Mouse (Mus musculus) thymus, postnatal 0 days (tissue): ENCODE measurements at regions not wholly inside any gene's neighbourhood (a gene's known extent, or its start where the extent isn't known, plus 50 kb on each side); places are given as distances from the start of the nearest gene placed in this dataset.

Source experiments
- DNase-seq: peaks from one replicate; pipeline ENCODE4 v3.0.0-alpha.2; 2015; ENCODE audit warnings: low spot score

- DNase-seq: peak; percentile 78
These were observed 86.3 kb downstream of the D16Ertd472e start for GRCm38 (mm10) chr16:78490245-78490644.

- DNase-seq: no peak
These were observed 86.9 kb downstream of the D16Ertd472e start for GRCm38 (mm10) chr16:78489604-78490003.

DNA sequence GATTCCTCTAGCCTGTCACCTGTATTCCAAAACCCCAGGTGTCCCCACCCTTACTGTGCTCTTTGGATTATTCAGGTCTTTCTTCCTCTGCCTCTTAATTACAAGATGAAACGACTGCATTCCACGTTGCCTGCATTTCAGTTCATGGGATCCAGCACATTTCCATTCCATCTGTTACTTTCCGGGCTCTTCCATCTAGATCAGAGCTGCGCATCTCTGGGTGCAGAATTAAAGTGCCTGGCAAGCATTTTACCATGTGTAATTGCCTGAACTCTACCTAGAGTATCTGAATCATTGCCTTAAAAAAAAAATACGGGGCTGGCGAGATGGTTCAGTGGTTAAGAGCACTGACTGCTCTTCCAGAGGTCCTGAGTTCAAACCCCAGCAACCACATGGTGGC, 90.0 kb downstream of the D16Ertd472e start:
- DNase-seq: no peak

GRCm38 (mm10) chr16:78484319-78484718, 92.2 kb downstream of the D16Ertd472e start:
- no peak for DNase-seq

DNA sequence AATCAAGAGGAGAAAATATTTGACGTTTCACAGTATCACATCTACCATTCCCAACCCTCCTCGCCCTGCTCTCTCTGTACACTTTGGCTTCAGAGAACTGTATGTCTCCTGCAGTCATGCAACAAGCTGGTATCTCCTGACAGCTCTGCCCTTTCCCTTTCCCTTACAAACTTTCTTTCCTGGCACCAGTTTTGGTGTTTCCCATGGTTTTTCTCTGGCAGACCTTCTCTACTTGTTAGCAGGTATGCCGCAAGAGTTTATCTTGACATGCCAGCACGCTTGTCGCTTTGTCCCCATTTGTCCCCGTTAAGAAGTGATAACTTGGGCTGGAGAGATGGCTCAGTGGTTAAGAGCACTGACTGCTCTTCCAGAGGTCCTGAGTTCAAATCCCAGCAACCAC, 94.9 kb downstream of the D16Ertd472e start:
- no peak for DNase-seq

DNA sequence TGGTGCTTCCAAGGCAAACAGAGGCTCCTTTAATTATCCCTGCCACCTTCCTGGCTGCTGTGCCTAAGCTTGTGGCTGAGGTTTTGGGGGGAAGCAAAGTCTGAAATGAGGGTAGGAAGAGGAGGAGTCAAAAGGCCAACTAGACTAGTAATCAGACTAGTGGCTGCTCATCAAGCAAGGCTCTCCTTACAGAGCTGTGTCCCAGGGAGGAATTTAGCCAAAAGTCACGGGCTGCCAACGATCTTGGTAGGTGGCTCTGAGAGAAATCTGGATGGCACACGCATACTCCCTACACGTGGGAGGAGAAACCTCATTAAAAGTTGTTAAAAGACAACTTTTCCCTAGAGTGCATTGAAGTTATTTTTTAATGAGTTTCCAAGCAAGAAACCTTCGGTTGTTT, 95.4 kb downstream of the D16Ertd472e start:
- DNase-seq: no peak

- DNase-seq: no peak
These were observed 96.2 kb downstream of the D16Ertd472e start for GRCm38 (mm10) chr16:78480261-78480660.

GRCm38 (mm10) chr16:78473456-78473855, 96.5 kb upstream of the Btg3 start:
- no peak for DNase-seq

GRCm38 (mm10) chr16:78459996-78460395, 83.0 kb upstream of the Btg3 start:
- DNase-seq: no peak

GRCm38 (mm10) chr16:78457731-78458151, 80.7 kb upstream of the Btg3 start:
- DNase-seq: no peak

- no peak for DNase-seq
These were observed 79.4 kb upstream of the Btg3 start for GRCm38 (mm10) chr16:78456345-78456744.

GRCm38 (mm10) chr16:78454509-78454908, 77.5 kb upstream of the Btg3 start:
- DNase-seq: no peak

GRCm38 (mm10) chr16:78452303-78452702, 75.3 kb upstream of the Btg3 start:
- peak; percentile 88 for DNase-seq

DNA sequence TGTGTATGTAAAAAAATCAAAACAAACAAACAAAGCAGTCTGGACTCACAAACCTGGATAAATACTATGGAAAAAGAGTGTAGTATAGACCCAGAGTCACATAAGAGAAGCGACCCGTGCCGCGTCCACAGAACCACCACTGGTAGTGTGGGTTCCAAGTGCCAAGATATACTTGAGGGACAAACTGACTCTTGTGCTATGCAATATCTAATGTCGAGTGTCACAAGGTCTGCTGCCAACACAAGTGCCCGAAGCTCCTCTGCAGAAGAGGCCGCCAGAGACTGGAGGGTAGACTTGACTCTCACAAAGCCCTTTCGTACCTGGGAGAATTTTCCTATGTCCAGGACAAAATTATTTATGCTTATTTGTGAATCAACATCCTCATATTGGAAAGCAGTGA, 74.8 kb upstream of the Btg3 start:
- no peak for DNase-seq

DNA sequence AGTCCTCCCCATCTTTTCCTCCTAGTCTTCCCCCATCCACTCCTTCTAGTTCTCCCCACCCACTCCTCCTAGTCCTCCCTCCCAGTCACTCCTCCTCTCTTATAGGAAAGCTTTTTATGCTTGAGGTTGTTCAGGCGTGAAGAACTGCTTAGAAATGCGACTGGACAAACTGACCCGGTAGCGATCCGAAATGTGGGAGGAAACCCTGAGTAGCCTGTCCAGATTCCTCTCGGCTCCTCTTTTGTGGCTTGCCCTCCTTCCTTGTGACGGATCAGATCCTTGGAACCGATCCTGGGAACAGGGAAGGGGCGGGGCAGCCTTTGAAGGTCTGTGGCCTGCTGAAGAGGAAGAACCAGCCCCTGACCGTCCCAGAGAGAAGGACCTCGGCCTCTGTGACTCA, 74.3 kb upstream of the Btg3 start:
- no peak for DNase-seq

DNA sequence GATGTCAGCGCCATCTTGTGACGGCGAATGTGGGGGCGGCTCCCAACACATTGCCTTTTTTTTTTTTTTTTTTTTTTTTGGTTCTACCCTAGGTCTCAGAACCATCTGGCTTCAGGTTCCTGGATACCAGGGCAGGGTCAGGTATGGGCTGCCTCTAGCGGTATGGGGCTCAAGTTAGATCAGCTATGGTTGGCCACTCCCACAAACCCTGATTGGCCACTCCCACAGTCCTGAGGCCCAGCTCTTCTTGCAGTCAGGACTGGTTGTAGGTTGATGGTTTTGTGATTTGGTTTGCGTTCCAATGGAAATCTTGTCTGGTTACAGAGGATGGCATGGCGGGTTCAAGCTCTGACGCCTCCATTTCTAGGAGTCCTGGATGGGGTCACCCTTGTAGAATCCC, 72.2 kb upstream of the Btg3 start:
- DNase-seq: no peak

DNA sequence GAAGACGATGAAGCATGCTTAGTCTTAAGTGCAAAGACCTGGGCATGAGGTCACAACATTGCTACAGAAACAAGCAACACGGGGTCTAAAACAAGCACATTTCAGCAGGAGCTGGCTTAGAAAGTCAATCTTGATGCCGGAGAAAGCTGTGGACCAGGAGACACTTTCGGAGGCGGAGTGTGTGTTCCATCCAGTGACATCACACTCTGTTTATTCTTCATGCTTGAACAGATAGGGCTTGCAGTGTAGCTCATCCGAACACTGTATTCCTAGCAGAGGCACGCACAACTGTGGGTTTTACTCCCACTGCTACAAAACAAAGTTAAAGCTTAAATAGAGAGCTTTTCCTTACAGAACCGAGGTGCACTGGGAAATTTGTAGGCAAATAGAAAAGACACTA, 66.3 kb upstream of the Btg3 start:
- no peak for DNase-seq

GRCm38 (mm10) chr16:78442830-78443229, 65.8 kb upstream of the Btg3 start:
- DNase-seq: no peak

GRCm38 (mm10) chr16:78441961-78442360, 65.0 kb upstream of the Btg3 start:
- DNase-seq: no peak

DNA sequence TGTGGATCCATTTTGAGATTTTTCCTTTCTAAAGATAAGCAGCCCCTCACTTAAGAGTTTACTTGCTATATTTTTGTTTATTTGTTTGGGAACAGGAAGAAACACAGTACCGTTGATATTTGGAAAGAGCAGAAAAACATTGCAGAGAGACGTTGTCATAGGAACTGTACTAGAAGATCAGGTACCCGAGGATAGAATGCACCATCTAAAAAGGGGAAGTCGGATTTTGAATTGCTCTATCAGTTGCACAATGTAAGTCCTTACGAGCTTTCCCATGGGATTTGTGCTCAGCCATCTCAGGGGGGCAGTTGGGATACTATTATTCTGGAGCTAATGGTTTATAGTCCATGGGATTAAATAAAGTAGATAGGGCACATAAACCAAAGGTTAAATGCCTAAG, 58.7 kb upstream of the Btg3 start:
- DNase-seq: no peak

DNA sequence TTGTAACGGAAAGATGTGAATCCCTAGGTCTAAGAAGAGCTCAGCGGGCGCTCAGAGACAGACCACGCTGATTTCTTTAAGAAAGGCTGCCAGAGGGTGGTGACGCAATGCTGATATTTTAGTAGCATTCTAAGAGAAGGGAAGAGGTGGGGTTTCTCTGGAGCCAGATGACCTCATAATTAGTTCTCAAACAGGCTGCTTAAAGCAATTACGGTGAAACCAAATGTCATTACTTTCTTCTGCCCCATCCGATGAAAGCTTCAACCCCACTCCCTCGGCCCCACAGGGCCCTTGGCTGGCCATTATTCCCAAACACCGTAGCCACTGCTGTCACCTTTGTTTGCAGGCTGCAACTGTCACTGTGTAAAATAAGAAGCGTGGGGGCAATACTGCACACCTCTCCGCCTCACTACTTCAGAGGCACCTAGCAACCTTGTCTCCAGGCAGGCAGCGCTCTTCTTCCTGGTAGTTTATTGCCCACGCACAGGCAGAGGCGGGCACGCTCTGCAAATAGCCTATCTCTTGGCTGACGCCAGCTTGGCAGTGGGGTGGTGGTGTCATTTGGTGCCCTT, 50.6 kb upstream of the Btg3 start:
- DNase-seq: no peak
